Mouse (Mus musculus) hindbrain, embryonic 12.5 days (tissue): Measurements from ENCODE around the gene Dmp1. TPM values are rescaled to one million over a fixed set of nuclear protein-coding genes. Genes with fewer than 3 reads are reported as not detected.

Experiments
- ATAC-seq: fragments of 200-750 bp; cut with Nextera tagmentation; 2 replicates; pipeline ENCODE4 v1.8.0; 2017; ENCODE audit warnings: moderate TSS enrichment; ENCODE audit not compliant: low FRiP score
- H3K27ac ChIP-seq: fragments of 300-500 bp; sonication (generic); 2 replicates; pipeline ENCODE4 v1.5.1; 2016; ENCODE audit warnings: mild to moderate bottlenecking
- H3K27me3 ChIP-seq: fragments of 300-500 bp; sonication (generic); 2 replicates; pipeline ENCODE4 v1.6.1; 2016; ENCODE audit warnings: mild to moderate bottlenecking
- H3K36me3 ChIP-seq: fragments of 300-500 bp; sonication (generic); 2 replicates; pipeline ENCODE4 v1.6.1; 2016; ENCODE audit warnings: mild to moderate bottlenecking
- H3K4me1 ChIP-seq: fragments of 300-500 bp; sonication (generic); 2 replicates; pipeline ENCODE4 v1.6.1; 2016
- H3K4me2 ChIP-seq: fragments of 300-500 bp; sonication (generic); replicated peaks from 2 replicates; pipeline ENCODE4 v1.6.1; 2016; ENCODE audit warnings: mild to moderate bottlenecking
- H3K4me3 ChIP-seq: fragments of 300-500 bp; sonication (generic); 2 replicates; pipeline ENCODE4 v1.5.1; 2016; ENCODE audit warnings: mild to moderate bottlenecking
- H3K9ac ChIP-seq: fragments of 300-500 bp; sonication (generic); 2 replicates; pipeline ENCODE4 v1.6.1; 2016; ENCODE audit warnings: mild to moderate bottlenecking, moderate library complexity
- H3K9me3 ChIP-seq: fragments of 300-500 bp; sonication (generic); replicated peaks from 2 replicates; pipeline ENCODE4 v1.6.1; 2016; ENCODE audit warnings: mild to moderate bottlenecking
- WGBS: fragments of 180-500 bp; shearing (Covaris S2); methylation state at CpG from one replicate; pipeline ENCODE4 v1.1.7; 2016; 5-methylcytosine and 5-hydroxymethylcytosine counted together
- polyA plus RNA-seq: library from polyadenylated mRNA; unstranded; fragments of >200 nt; fragmentation: Nextera tagmentation; extraction: Ambion mirVana; gene quantifications from 2 replicates; pipeline ENCODE4 v1.2.1, GENCODE M21; 2016

Gene Dmp1
- polyA plus RNA-seq, result 0.50 and 0.93 TPM in 2 replicates

DNA sequence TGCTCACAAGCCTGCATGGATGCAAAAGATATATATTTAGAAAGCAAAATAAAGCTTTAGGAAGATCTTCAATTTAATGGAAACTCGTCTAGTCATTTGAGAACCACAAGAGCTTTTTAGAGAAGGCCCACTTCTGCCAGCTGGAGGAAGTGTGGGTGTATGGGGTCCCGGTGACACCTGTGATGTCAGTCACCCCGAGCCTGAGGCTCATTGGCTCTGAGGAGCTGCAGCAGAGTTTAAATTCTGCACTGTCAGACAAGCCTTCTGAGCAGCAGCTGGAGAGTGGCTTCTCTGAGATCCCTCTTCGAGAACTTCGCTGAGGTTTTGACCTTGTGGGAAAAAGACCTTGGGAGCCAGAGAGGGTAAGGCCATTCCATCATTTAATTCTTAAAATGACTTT, at the start of gene Dmp1:
TSS of gene Dmp1 (plus strand) at position 263 of the 400 bp plus-strand sequence.
- WGBS, result 70% methylated on average over 5 of the region's 5 CpGs
- ATAC-seq, result no peak
- Histone ChIP-seq H3K36me3 (no peaks in the 10 kb centered on the region), H3K4me2 (no peak within 1 kb of the TSS), H3K27ac (no peak within 1 kb of the TSS), H3K4me3 (no peak within 1 kb of the TSS), H3K27me3 (no peaks in the 10 kb centered on the region), H3K4me1 (no peaks in the 10 kb centered on the region), H3K9ac (no peak within 1 kb of the TSS), H3K9me3 (no peaks in the 10 kb centered on the region)

DNA sequence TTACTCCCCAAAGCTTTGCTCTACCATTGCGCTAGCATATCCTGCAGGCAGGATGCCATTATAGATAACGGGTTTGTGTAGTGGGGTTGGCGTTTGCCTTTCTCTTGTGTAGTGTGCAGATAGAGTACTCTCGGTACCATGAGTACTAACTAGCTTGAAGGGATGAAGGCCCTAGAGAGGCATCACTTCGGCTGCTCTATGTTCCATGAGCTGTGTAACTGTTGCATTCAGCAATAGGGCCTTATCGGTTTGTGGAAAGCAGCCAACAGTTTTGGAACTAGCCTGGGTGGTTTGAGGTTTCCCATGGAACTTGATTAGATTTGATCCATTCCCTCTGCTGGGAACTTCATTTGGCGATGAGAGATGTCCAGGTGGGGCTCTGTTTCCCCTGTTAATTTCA, 44.7 kb upstream of the Dmp1 start:
- Histone ChIP-seq H3K4me1 (no peaks in the 10 kb centered on the region), H3K27ac (no peak overlapping the region), H3K4me2 (no peak overlapping the region), H3K27me3 (no peaks in the 10 kb centered on the region), H3K36me3 (no peaks in the 10 kb centered on the region), H3K4me3 (no peak overlapping the region), H3K9me3 (no peaks in the 10 kb centered on the region), H3K9ac (no peak overlapping the region)
- WGBS, result 95% methylated on average over 7 of the region's 7 CpGs
- no peak for ATAC-seq

DNA sequence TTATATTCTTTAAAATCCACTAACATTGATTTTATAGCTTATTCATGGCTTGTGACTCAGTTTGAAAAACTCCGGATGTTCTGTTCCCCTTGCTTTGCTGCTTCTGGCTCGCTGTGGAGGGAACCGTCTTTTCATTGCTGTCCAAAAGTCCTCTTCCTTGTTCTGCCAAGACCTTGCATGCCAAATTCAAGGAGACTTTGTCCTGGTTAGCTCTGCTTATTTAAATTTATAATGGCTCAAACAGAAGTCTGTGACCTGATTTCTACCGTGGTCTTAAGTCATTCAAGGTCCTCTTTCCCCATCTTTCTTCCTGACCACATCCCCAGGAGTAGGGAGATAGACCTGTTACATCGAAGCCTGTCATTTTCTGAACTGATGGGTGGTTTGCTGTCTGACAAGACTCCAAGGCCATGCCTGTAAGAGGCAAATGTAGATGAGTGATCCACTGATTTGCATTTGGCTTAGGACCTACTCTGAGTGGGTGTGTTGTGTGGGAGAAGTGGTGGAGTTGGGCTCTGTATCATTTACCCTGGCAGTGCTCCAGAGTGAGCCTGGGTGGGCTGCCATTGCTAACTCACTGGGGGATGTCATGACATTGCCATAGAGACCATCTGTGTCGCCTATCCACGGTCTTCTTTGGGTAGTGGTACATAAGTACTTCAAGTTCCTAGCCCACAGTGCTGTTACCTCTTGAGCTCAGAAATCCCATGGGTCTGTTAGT, 43.9 kb upstream of the Dmp1 start:
- H3K9ac ChIP-seq, result no peak overlapping the region
- no peak overlapping the region for H3K4me2 ChIP-seq
- no peak overlapping the region for H3K27ac ChIP-seq
- no peak for ATAC-seq
- no peak overlapping the region for H3K4me3 ChIP-seq
- no peaks in the 10 kb centered on the region for H3K27me3 ChIP-seq
- WGBS, result 86% methylated on average over 7 of the region's 7 CpGs
- no peaks in the 10 kb centered on the region for H3K36me3 ChIP-seq
- no peaks in the 10 kb centered on the region for H3K9me3 ChIP-seq
- H3K4me1 ChIP-seq, result no peaks in the 10 kb centered on the region

DNA sequence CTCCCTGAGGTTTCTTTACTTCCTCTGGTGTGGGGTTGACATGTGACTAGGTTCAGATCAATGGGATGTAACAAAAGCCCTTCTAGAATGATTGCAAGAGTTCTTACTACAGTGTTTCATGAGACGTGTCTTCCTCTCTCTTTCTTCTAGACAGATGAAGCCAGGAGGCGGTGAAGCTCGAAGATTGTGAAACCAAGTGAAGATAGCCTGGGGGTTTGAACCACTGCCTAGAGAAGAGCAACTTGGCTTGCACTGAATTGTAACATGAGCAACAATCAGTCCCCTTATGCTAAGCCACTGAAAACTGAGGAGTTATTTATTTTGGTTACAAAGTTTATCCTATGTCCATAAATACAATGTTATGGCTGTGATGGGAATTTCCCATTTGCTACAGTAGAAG, 41.8 kb upstream of the Dmp1 start:
- ATAC-seq, result no peak

GRCm38 (mm10) chr5:104161390-104161789, 41.0 kb upstream of the Dmp1 start:
- Histone ChIP-seq H3K9me3 (no peaks in the 10 kb centered on the region), H3K27ac (no peak overlapping the region), H3K4me1 (no peaks in the 10 kb centered on the region), H3K27me3 (no peaks in the 10 kb centered on the region), H3K4me3 (no peak overlapping the region), H3K36me3 (no peaks in the 10 kb centered on the region), H3K4me2 (no peak overlapping the region), H3K9ac (no peak overlapping the region)
- ATAC-seq, result no peak
- WGBS, result 72% methylated on average over 1 of the region's 1 CpGs

More for the DNA sequence above, 41.8 kb upstream of the Dmp1 start:
- Histone ChIP-seq H3K4me1 (no peaks in the 10 kb centered on the region), H3K4me2 (no peak overlapping the region), H3K27me3 (no peaks in the 10 kb centered on the region), H3K4me3 (no peak overlapping the region), H3K9ac (no peak overlapping the region), H3K9me3 (no peaks in the 10 kb centered on the region), H3K27ac (no peak overlapping the region), H3K36me3 (no peaks in the 10 kb centered on the region)
- WGBS, result 70% methylated on average over 3 of the region's 3 CpGs

DNA sequence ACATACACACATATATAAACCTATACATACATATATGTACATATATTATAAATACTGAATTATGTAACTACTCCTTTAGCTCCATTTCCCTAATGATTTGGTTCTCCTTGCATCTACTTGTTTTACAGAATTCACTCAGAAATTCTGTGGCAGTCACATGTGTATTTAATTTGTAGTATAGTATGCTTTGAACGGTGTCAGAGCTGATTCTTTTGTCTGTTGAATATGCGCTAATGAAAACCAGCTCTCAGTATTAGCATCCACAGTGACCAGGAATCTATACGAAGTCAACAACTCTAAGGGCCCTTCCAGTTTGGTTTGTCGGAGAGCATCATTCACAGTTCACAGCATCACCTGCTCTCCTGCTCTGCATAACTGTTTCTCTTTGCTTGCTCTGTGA, 38.9 kb upstream of the Dmp1 start:
- ATAC-seq, result no peak
- Histone ChIP-seq H3K4me1 (no peaks in the 10 kb centered on the region), H3K4me2 (no peak overlapping the region), H3K36me3 (no peaks in the 10 kb centered on the region), H3K9ac (no peak overlapping the region), H3K4me3 (no peak overlapping the region), H3K9me3 (no peaks in the 10 kb centered on the region), H3K27ac (no peak overlapping the region), H3K27me3 (no peaks in the 10 kb centered on the region)
- WGBS, result 79% methylated on average over 4 of the region's 4 CpGs

DNA sequence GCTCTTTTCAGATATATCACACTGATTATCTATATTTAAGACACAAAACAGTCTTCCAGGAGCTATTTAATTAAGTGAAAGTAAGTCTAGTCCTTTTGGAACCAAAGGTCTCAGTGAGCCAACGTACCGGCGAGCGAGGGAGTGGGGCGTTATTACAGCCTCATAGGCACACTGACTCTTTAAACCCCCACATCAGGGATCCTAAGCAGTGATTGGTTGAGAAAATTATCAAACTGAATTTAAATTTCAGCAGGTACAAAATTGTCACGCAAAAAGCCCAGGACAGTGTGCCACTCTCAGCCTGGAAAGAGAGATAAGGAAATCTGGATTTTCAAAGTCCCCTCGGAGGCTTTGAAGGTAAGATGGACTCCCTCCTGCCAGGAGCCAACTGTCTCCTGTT, 32.0 kb upstream of the Dmp1 start, which contains the start of gene Dspp:
TSS of gene Dspp (plus strand) at position 301 of the 400 bp plus-strand sequence.
- no peaks in the 10 kb centered on the region for H3K36me3 ChIP-seq
- H3K9ac ChIP-seq, result no peak within 1 kb of the TSS
- ATAC-seq, result no peak
- H3K4me3 ChIP-seq, result no peak within 1 kb of the TSS
- no peaks in the 10 kb centered on the region for H3K4me1 ChIP-seq
- H3K27me3 ChIP-seq, result no peaks in the 10 kb centered on the region
- no peak within 1 kb of the TSS for H3K27ac ChIP-seq
- H3K9me3 ChIP-seq, result no peaks in the 10 kb centered on the region
- H3K4me2 ChIP-seq, result no peak within 1 kb of the TSS
- 89% methylated on average over 7 of the region's 7 CpGs for WGBS

- Histone ChIP-seq H3K27ac (no peak overlapping the region), H3K9ac (no peak overlapping the region), H3K4me3 (no peak overlapping the region), H3K36me3 (no peaks in the 10 kb centered on the region), H3K4me2 (no peak overlapping the region), H3K9me3 (0 out of 2 replicates have a peak, but pooled peaks cover 9% of the 10 kb centered on the region), H3K4me1 (no peaks in the 10 kb centered on the region), H3K27me3 (no peaks in the 10 kb centered on the region)
- ATAC-seq, result no peak
- WGBS, result 70% methylated on average over 6 of the region's 6 CpGs
Measured at GRCm38 (mm10) chr5:104173094-104173493, 29.3 kb upstream of the Dmp1 start.

- no peak for ATAC-seq
- no peak overlapping the region for H3K9ac ChIP-seq
- no peak overlapping the region for H3K27ac ChIP-seq
- peaks cover 14% of the 10 kb centered on the region for H3K9me3 ChIP-seq
- no peaks in the 10 kb centered on the region for H3K27me3 ChIP-seq
- WGBS, result 92% methylated on average over 1 of the region's 1 CpGs
- H3K36me3 ChIP-seq, result no peaks in the 10 kb centered on the region
- no peaks in the 10 kb centered on the region for H3K4me1 ChIP-seq
- no peak overlapping the region for H3K4me3 ChIP-seq
- H3K4me2 ChIP-seq, result no peak overlapping the region
Measured at GRCm38 (mm10) chr5:104183743-104184142, 18.7 kb upstream of the Dmp1 start.

DNA sequence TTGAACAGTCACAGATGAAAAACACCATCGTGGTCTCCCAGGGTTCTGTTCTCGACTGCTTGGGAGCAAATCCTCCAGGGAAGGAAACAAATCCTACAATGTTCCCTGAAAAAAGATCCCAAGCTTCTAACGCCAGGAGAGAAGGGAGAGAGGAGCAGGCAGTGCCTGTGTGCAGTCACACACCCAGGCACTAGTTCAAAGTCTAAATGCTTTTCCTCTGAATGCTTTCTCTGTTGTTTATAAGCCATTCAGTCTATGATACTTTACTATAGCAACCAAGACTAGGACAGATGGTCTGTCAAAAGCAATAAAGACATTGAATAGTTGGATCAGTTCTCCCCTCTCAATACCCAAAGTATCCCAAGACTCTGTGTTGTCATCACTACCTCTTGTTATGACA, 15.1 kb upstream of the Dmp1 start:
- Histone ChIP-seq H3K9me3 (0 out of 2 replicates have a peak, but pooled peaks cover 4% of the 10 kb centered on the region), H3K4me1 (no peaks in the 10 kb centered on the region), H3K9ac (no peak overlapping the region), H3K27ac (no peak overlapping the region), H3K36me3 (no peaks in the 10 kb centered on the region), H3K4me2 (no peak overlapping the region), H3K27me3 (no peaks in the 10 kb centered on the region), H3K4me3 (no peak overlapping the region)
- 75% methylated on average over 3 of the region's 3 CpGs for WGBS
- no peak for ATAC-seq

- WGBS, result 89% methylated on average over 1 of the region's 1 CpGs
- no peaks in the 10 kb centered on the region for H3K27me3 ChIP-seq
- H3K4me2 ChIP-seq, result no peak overlapping the region
- no peak overlapping the region for H3K9ac ChIP-seq
- H3K4me3 ChIP-seq, result no peak overlapping the region
- no peaks in the 10 kb centered on the region for H3K4me1 ChIP-seq
- ATAC-seq, result no peak
- no peaks in the 10 kb centered on the region for H3K9me3 ChIP-seq
- H3K36me3 ChIP-seq, result no peaks in the 10 kb centered on the region
- H3K27ac ChIP-seq, result no peak overlapping the region
Measured at GRCm38 (mm10) chr5:104195086-104195485, 7.3 kb upstream of the Dmp1 start.

GRCm38 (mm10) chr5:104201153-104201950, 1.1 kb upstream of the Dmp1 start:
- no peaks in the 10 kb centered on the region for H3K36me3 ChIP-seq
- 92% methylated on average over 12 of the region's 12 CpGs for WGBS
- no peak overlapping the region for H3K27ac ChIP-seq
- H3K9ac ChIP-seq, result no peak overlapping the region
- H3K4me1 ChIP-seq, result no peaks in the 10 kb centered on the region
- H3K27me3 ChIP-seq, result no peaks in the 10 kb centered on the region
- no peaks in the 10 kb centered on the region for H3K9me3 ChIP-seq
- no peak for ATAC-seq
- H3K4me2 ChIP-seq, result no peak overlapping the region
- H3K4me3 ChIP-seq, result no peak overlapping the region
